Mouse (Mus musculus) granulocyte monocyte progenitor cell, adult 5-6 weeks (primary cell): ENCODE measurements around the gene Psmd14. TPM values are rescaled to one million over a fixed set of nuclear protein-coding genes. Genes with fewer than 3 reads are reported as not detected.

Source experiments
- ATAC-seq: replicated peaks from 2 replicates; pipeline ENCODE4 v1.8.0; 2016; ENCODE audit warnings: mild to moderate bottlenecking, moderate TSS enrichment, inconsistent platforms; ENCODE audit not compliant: poor library complexity, severe bottlenecking
- total RNA-seq, 2 experiments: library from RNA; stranded (forward) in 1 of 2; stranded (reverse) in 1 of 2; fragments of 200-712, 200-1000 nt in 1 of 2; fragments of >200 nt in 1 of 2; fragmentation: Nextera tagmentation in 1 of 2; gene quantifications; 2 replicates each; pipeline ENCODE4 v1.2.3; 2014 to 2017

Psmd14 gene
- total RNA-seq, 2 experiments from 2014 or later = 152 to 214 TPM

DNA sequence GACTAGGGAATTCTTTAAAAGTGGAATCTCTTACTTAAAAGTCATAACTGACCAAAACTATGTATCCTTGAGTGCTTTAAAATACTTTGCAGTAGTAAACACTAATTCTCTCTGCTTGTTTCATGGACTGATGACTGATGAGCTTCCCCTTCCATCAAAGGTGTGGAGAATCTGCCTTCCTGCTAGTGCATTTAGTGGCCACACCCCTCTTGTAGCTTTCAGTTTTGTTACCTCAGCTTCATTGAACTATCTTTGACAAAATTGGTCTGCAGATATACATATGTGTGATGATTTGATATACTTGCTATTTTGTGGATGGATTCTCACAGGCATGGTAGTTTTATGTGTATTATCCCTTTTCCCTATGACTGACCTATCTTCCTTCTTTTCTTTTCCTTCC, 43.5 kb downstream of the Psmd14 start:
- ATAC-seq = no peak

DNA sequence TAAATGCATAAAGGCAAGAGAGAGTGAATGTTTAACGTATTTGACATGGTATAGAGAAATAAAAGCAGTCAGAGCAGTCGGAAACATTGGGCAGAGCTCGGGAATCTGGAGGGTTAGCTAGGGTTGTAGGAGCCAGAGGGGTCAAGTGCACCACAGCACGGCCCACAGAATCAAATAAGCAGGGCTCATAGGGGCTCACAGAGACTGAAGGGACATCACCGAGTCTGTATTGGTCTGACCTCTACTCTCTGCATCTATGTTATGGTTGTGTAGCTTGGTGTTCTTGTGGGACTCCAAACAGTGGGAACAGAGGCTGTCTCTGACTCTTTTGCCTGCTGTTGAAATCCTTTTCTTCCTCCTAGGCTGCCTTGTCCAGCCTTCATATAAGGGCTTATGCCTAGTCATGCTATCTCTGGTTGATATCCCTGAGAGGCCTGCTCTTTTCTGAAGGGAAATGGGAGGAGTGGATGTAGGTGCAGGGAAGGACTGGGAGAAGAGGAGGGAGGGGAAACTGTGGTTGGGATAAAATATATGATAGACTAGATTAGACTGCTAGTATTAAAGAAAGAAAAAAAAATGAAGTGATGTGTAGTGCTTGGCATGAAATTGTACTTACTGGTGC, 47.9 kb downstream of the Psmd14 start:
- ATAC-seq = no peak

DNA sequence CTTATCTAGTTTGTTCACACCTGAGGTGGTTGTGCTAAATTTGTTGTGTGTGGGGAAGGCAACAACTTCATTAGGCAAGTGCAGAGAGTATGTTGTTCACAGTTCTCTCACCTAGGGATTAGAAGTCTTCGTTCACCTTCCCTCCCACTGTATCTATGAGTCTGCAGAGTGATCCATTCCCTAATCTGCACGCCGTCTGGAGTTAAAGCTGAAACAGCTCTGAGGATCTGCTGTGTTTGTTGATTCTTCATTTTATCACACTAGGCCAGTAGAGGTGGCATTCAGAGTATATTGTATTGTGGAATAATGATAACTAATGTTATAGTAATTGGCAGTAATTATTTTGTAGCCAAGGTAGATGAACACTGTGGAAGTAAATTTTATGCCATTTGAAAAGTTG, 48.5 kb downstream of the Psmd14 start:
- ATAC-seq = no peak

DNA sequence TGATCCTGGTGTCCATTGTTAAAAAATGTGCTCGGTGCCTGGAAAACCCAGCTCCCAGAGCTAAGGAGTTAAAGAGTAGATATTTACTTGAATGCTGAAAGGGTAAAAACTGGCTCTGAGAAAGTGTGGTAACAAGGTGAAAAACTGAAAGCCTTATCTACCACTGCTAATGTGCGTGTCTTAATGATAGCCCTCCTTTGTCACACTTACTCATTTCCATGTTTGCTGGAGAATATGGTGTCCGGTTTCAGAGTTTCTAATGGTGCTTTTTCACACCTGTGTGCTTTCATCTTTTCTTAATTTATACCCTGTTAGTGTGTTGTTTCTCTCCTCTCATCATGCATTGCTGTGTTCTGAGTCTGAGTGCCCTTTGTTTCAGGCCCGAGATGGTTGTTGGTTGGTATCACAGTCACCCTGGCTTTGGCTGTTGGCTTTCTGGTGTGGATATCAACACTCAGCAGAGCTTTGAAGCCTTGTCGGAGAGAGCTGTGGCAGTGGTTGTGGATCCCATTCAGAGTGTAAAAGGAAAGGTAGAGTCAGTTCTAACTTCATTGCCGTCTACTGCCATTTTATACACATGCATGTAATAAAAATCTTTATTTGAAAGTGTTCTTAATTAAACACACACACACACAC, 53.1 kb downstream of the Psmd14 start:
- ATAC-seq = no peak

DNA sequence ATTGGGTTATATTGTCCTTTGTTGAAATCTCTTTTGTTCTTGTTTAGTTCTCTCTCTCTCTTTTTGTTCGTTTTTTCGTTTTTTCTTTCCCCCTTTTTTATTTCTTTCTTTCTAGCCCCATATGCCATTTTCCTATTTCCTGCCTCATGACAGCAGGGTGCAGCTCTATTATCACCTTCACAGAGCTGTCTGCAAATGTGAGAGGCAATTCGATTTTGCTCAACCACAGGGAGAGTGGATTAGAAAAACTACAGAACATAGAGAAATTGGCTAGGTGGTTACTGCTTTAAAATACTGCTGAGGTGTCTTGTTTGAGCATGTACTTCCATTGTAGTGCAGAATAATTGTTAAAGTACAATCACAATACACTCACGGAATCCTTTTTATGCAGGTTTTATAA, 54.0 kb downstream of the Psmd14 start:
- no peak for ATAC-seq

DNA sequence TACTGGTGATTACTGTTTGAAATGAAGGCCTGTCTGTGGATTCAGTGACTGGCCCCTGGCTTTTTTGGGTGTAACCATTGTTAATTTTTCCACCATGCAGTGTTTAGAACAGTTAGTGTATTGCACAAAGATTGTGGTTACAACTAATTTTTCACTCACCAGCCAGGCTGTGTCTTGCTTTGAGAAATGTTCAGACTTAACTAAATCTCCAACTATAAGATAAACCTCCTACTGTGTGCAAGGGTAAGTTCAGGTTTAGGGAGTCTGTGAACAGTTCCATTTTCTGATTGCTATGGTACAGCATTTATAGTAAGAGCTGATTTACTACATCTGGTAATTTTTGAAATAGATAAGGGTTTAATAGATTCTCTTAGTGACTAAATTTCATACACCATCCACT, 69.3 kb downstream of the Psmd14 start:
- no peak for ATAC-seq

DNA sequence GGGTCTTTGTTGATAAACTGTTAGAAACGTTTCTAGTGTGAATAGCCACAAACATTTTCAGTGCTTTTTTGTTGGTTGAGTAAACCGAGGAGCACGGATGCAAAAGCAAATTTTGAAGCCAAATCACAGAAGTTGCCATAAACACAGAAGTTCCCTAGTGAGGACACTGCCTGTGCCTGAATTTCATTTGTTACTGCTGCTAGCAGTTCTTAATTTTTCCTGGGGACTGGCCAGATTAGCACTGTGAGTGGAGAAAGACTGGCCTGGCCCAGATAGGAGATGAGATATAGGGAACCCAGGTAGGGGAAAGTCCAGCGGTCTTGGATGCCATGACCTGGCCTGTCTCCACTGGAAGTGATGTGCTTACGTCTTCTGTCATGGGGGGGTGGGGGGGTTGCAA, 83.5 kb downstream of the Psmd14 start:
- ATAC-seq = no peak

DNA sequence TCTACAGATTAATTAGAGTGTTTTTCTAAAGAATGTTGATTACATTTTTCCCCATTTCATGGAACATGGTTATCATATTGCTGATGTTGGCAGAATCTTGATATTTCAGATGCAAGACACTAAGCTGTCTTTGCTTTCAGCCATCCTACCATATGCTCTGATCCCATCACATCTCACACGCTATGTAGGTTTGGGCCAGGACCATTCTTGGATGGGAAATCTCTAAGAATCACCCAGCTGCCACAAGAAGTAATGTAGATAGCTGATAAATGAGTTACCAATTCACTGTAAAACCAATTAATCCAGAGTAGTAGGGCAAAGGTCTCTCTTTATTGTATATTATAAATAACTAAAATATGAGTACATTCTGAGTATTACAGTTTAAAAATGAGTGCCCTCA, 86.6 kb downstream of the Psmd14 start:
- ATAC-seq = no peak

DNA sequence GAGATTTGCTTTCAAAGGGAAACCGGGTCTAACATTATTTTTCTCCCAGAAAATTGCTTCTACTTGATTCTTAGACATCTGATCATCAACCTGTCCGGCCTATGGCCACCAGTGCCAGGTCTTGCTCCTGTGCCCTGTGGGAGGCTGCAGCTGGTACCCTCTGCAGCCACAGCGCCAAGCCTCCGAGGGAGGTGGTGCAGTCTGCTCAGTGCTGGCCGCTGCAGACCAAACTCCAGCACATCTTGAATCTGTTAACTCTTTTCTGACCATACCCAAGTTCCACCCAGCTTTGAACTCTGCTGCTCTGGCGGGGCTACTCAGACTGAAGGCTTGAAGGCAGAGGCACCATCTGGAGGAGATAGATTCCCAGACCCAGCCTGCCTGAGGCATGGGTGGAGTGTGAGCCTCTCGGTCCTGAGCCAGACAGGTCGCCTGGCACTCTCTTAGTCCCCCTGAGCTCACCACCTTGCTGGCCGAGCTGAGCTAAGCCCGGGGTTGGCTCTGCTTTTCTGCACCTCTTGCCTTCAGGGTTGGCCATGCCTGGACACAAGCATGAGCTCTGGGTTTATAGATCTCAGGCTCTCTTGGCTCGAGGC, 91.3 kb downstream of the Psmd14 start, which contains the start of gene Tbr1:
Tbr1 (plus strand) TSS at position 275 of the 596 bp plus-strand sequence.
- ATAC-seq = no peak

DNA sequence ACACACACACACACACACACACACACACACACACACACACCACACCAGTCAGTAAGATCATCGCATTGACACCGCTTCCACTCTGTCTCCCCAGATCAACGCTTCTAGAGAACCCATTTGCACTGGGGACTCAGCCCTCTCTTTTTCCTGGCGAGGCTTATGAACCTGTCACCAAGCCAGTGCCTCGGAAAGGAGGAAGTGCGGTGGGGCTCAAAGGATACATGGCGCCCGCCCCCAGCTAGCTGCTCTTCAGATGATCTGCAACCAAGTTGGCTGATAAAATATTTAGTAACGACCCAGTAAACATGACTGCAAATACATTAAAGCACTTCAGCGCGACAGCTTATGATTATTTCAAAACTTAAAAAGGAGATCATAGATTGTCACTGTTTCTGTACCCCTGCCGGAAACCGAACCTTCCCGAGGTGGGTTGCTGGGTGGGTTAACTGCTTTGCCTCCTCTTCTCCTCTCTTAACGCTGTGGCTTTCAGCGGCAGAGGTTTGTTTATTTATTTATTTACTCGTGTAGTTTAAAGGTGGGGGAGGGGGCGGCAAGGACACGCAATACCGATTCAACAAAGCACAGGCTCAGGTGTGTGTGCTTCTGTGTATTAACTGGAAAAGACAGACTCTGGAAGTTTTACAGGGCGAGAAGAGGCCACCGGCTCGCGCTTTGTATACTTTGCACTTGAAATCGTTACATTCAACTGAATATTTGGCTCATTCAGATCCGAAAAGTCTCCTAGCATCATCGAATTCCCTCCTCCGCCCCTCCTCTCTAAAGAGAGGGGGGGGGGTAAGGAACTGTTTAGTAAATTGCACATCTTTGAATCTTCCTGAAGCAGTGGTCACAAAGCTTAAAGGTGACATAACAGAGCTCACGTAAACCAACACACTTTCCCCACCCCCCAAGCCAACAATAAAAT, 92.2 kb downstream of the Psmd14 start:
- ATAC-seq = peak; percentile 75

DNA sequence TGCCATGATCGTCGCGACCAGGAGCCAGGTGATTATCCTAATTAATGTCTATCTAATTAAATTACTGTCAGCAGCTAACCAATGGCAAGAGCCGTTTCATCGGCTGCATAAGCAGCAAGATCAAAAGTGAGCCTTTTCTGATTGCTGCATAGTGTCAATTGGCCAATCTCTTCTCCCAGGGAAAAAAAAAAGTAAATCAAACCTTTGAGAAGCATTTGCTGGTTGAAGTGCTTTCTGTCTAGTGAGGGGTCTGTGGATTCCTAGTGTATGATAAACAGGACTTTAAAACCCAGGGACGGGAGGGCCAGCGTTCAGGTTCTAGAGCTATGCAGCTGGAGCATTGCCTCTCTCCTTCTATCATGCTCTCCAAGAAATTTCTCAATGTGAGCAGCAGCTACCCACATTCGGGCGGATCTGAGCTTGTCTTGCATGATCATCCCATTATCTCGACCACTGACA, 92.9 kb downstream of the Psmd14 start:
- ATAC-seq = no peak

DNA sequence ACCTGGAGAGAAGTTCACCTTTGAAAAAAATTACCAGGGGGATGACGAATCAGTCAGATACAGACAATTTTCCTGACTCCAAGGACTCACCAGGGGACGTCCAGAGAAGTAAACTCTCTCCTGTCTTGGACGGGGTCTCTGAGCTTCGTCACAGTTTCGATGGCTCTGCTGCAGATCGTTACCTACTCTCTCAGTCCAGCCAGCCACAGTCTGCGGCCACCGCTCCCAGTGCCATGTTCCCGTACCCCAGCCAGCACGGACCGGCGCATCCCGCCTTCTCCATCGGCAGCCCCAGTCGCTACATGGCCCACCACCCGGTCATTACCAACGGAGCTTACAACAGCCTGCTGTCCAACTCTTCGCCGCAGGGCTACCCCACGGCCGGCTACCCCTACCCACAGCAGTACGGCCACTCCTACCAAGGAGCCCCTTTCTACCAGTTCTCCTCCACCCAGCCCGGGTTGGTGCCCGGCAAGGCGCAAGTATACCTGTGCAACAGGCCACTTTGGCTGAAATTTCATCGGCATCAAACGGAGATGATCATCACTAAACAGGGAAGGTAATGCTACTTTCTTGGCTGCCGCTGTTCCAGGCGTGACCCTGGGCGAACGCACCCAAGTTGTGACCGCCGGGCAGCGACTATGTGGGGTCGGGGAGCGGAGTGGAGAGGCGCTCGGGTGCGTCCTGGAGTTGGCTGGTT, 93.5 kb downstream of the Psmd14 start:
- peak; percentile 25 for ATAC-seq

DNA sequence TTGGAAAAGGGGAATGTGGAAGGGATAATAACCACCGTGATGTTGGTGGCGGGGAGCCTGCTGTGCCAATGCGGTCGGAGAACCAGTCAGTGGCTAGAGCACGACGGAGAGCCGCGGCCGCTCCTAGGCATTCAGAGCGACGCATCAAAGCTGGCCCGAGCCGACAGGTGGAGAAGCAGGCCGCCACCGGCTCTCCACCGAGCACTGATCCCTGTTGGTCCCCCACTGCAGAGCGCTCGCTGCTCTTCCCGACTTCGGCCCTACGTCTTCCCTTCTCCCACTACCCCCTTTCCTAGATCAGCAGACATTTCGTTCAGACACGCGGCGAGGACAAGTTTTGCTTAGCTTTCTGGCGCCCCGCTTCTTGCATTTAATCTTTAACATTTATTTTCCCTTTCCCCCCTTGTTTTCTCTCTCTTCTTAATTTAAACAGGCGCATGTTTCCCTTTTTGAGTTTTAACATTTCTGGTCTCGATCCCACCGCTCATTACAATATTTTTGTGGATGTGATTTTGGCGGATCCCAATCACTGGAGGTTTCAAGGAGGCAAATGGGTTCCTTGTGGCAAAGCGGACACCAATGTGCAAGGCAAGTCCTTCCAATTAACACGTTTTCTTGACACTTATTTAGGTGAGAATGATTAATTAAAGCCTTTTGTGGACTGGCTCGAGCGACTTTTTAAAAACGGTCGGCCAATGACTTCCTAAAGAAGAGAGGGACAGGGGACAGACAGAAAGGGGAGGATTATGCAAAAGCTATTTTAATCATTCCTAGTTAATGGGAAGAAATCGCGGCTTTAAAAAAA, 94.2 kb downstream of the Psmd14 start:
- peak; percentile 14; the same call in 1 of the 2 replicates for ATAC-seq

DNA sequence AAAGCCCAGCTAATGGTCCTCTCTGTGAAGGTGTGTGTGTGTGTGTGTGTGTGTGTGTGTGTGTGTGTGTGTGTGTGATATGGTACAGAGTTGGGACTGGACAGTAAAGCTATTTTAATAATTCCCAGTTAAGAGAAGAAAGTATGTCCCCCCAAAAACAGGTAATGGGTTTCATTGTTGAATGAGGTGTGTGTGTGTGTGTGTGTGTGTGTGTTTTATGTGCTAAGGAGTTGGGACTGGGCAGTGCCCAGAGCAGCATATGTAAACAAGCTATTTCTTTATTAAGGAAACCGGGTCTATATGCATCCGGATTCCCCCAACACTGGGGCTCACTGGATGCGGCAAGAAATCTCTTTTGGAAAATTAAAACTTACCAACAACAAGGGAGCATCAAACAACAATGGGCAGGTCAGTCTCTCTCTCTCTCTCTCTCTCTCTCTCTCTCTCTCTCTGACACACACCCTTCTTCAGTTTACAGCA, 94.9 kb downstream of the Psmd14 start:
- no peak for ATAC-seq

DNA sequence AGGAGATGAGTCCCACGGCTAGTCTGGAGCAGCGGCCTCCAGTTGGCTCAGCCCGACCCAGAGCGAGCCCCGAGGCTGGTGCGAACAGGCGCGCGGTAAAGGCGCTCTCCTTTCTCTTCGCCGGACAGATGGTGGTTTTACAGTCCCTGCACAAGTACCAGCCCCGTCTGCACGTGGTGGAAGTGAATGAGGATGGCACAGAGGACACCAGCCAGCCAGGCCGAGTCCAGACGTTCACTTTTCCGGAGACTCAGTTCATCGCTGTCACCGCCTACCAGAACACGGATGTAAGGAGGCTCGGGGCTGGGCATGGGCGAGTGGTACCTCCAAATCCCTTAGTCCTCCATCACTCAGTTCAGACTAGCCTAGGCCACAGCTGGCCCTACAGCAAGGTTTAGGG, 95.7 kb downstream of the Psmd14 start:
- ATAC-seq = no peak; the same call in 1 of the 2 replicates

DNA sequence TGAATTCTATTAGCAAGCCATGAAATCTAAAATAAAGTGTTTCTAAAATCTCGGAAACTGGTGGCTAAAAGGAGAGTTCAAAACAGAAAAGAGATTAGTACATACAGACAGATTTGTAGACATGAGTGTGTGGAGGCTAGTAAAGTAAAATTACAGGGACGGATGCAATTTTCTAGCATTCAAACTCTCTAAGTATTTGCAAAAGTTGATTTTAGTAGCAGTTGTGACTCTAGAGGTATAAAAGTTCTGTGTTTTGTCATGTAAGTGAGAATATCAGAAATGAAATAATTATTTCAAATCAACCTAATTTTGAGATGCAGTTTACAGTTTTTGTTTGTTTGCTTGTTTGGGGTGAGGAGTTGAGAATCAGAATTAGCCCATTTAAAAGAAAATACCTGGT, 96.3 kb downstream of the Psmd14 start:
- ATAC-seq = no peak

DNA sequence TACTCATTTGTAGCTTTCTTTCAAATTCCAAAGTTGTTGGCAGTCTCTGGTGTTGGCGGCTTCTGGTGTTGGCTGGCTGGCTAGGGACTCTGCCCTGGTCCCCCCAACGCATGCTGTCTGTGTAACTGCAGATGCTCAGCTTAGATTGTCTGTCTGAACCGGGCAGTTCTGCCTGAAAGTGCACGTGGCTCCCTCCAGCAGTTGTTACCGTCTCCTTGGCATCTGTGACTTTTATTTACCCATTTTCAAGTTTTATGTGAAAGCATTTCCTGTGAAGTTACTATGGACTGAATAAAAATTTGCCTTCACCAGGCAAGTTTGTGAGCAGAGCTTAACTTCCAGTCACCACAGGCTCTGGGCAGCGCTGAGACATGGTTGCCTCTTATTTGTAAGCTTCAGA, 97.3 kb downstream of the Psmd14 start:
- no peak for ATAC-seq

DNA sequence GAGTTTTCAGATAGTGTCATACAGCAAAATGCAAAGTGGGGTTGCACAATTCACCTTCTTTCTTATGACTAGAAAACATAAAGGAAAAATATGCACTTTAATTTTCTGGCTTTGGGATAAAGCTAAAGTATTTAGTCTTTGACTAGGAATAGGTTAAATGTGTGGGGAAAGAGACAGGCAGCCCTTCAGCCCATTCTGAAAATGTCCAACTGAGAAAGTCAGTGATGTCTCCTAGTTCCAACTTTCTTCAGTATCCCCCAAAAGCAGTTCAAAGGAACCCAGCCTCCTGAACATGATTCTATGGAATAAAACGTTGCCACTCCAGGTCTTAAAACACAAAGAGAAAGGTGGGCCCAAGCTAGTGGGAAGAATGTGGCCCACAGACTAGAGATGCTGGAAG, 97.9 kb downstream of the Psmd14 start:
- no peak for ATAC-seq

DNA sequence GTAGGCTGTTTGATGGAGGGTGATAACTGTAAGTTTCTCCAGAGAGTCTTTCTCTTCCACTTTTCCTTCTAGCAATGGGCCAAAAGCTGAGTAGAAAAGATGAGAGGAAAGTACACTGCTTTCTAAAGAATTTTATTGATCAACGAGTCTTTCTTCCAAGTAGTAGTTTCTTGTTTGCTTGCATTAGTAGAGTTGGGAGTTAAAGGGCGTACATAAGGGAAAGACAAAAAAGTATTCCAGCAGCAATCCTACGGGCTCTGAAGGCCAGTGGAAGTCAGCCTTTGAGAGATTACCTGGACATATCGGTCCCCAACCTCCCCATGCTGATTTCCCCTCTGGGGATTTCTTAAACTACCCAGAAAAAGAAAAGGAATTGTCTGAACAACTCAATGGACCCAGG, 99.3 kb downstream of the Psmd14 start:
- no peak for ATAC-seq
